Mouse (Mus musculus): ENCODE results near the gene Tpmt.

GRCm38 (mm10) chr13:46992516-46993273 is 51.8 kb downstream of the Tpmt start:
- TF ChIP-seq TAL1 (IDR thresholded peaks at IDR 0.05; ENCODE audit: low read length) (no peak), GATA1 (IDR thresholded peaks at IDR 0.05; ENCODE audit: low read length) (no peak)

Measured in erythroblast, embryonic 14.5 days (primary cell).